Mouse (Mus musculus): ENCODE measurements at regions not wholly inside any gene's neighbourhood (a gene's known extent, or its start where the extent isn't known, plus 50 kb on each side); places are given as distances from the start of the nearest gene placed in this dataset.

DNA sequence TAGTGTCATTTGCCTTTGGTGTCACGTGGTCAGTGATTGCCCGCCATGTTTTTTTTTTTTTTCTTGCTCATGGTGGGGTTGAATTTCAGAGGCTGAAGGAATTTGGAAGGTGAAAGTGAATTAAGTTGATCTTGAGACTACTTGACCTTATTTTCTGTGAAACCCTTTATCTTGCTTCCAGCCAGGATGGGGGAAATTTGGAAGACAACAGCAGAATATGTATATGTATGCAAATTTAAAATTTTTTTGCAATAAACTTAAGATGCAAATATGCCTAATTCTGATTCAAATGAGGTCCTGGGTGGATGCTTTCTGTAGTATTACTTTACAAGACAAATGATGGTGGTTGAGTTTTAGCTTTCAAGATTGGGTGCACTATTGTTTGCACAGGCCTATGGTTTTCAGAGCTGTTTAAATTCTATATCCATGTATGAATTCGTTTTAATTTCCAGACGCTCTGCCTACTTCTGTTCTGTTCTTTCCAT lies 315.6 kb downstream of the Bckdhb start:
- H3K4me3 ChIP-seq (ENCODE audit: low read depth, low read length): no peak overlapping the region
- 93% methylated on average over 4 of the region's 4 CpGs for WGBS
- H3K27me3 ChIP-seq (replicated peaks; ENCODE audit: control insufficient read depth, insufficient read depth, low read length): no peaks in the 10 kb centered on the region
- H3K36me3 ChIP-seq (ENCODE audit: control insufficient read depth, insufficient read depth, low read length): no peaks in the 10 kb centered on the region
- no peak overlapping the region for H3K9ac ChIP-seq (ENCODE audit: low read length)
- no peaks in the 10 kb centered on the region for H3K9me3 ChIP-seq (replicated peaks; ENCODE audit: control insufficient read depth, low read length)
- no peak overlapping the region for H3K4me2 ChIP-seq (ENCODE audit: low read length)
- H3K27ac ChIP-seq (ENCODE audit: low read depth, low read length): no peak overlapping the region
- no peaks in the 10 kb centered on the region for H3K4me1 ChIP-seq (ENCODE audit: control insufficient read depth, insufficient read depth, low read length)
- ATAC-seq (no peak), DNase-seq (ENCODE audit: low spot score) (no peak)

DNA sequence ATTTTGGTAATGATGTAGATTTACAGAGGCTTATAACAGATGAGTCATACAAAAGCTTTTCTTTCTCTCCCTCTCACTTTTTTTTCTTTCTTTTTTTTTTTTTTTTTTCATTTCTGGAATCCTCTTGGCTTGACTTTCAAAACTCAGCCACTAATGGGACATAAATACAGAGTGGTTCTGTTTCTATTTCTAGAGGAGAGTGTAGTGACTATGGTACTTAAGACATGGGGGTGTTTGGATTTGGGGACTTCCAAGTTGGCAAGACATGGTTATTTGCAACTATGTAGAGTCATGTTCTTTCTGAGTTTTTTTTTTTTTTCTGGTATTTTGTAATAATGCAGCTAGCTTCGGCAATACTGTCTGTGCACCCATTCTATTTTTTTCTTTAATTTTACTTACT lies 324.8 kb downstream of the Bckdhb start:
- Histone ChIP-seq H3K27ac (ENCODE audit: low read depth, low read length) (no peak overlapping the region), H3K4me3 (ENCODE audit: low read depth, low read length) (no peak overlapping the region), H3K36me3 (ENCODE audit: control insufficient read depth, insufficient read depth, low read length) (no peaks in the 10 kb centered on the region), H3K4me1 (ENCODE audit: control insufficient read depth, insufficient read depth, low read length) (peaks cover 9% of the 10 kb centered on the region), H3K27me3 (replicated peaks; ENCODE audit: control insufficient read depth, insufficient read depth, low read length) (no peaks in the 10 kb centered on the region), H3K9ac (ENCODE audit: low read length) (no peak overlapping the region), H3K9me3 (replicated peaks; ENCODE audit: control insufficient read depth, low read length) (no peaks in the 10 kb centered on the region), H3K4me2 (ENCODE audit: low read length) (no peak overlapping the region)
- WGBS: 95% methylated on average over 1 of the region's 1 CpGs
- DNase-seq (ENCODE audit: low spot score): no peak
- ATAC-seq: no peak

DNA sequence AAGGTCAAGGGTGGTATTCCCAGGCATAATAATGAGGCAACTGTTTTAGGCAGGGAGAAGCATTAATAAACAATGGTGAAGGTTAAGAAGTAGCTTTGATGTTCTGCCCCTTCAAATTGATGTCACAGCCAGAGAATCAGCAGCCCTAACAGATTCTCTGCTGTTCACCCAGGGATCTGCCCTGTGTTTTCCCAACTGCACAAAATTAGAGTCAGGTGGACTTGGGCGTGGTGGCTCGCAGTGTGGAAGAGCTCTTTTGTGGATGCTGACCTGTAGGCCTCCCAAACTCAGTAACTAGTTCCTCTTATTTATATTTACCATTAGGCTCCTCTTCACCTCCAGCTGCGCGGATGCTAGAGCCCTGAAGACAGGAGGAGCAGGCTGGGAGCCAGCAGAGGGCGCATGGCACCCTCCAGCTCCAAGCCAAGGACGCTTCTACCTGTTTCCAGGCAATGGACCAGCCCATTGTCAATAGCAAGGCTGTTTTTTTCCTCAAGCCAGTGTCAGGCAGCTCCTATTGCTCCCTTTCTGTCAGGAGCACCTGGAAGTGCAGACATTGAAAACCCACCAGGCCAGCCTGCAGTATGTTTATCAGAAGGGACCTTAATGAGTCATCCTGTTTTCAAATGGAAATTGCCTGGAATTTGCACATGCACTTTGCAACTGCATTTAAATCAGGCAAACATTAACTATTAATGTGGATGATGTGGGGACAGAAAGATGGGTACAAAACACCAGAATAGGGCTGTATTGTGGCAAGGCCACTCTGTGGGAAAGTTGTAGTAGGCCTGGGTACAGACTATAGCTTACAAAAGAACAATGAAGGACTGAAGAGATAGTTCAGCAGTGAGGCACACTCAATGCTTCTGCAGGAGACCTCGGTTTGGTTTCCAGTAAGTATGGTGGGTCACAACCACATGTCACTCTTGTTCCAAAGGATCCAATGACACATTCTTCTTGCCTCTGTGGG lies 328.4 kb downstream of the Bckdhb start:
- H3K36me3 ChIP-seq (ENCODE audit: control insufficient read depth, insufficient read depth, low read length): no peaks in the 10 kb centered on the region
- ATAC-seq (peak; percentile 89), DNase-seq (ENCODE audit: low spot score) (peak; percentile 79)
- H3K4me3 ChIP-seq (ENCODE audit: low read depth, low read length): no peak overlapping the region
- H3K27me3 ChIP-seq (replicated peaks; ENCODE audit: control insufficient read depth, insufficient read depth, low read length): no peaks in the 10 kb centered on the region
- H3K9me3 ChIP-seq (replicated peaks; ENCODE audit: control insufficient read depth, low read length): no peaks in the 10 kb centered on the region
- 0 out of 2 replicates have a peak overlapping the region, but pooled peaks have one; percentile 9 for H3K27ac ChIP-seq (ENCODE audit: low read depth, low read length)
- no peak overlapping the region for H3K4me2 ChIP-seq (ENCODE audit: low read length)
- WGBS: 18% methylated on average over 7 of the region's 7 CpGs
- H3K9ac ChIP-seq (ENCODE audit: low read length): no peak overlapping the region
- peaks cover 9% of the 10 kb centered on the region for H3K4me1 ChIP-seq (ENCODE audit: control insufficient read depth, insufficient read depth, low read length)

DNA sequence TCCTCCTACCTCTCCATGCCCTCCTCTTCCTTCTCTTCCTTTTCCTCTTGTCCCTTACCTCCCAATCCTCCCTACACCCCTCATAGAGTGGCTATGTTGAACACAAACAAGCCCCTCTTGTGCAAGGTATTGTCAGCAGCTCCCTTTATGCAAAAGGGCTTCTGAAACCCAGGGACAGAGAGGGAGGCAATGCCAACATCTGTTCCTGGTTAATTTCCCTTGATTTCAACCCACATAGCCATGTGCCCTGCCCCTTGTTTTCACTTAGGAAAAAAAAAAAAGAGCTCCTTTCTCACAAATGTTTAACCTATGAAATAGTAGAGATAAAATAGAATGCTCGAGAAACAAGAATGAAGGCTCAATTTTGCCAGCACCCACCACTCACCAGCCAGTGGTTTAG lies 333.5 kb downstream of the Bckdhb start:
- DNase-seq (ENCODE audit: low spot score) (no peak), ATAC-seq (no peak)
- WGBS: 75% methylated on average over 1 of the region's 1 CpGs

DNA sequence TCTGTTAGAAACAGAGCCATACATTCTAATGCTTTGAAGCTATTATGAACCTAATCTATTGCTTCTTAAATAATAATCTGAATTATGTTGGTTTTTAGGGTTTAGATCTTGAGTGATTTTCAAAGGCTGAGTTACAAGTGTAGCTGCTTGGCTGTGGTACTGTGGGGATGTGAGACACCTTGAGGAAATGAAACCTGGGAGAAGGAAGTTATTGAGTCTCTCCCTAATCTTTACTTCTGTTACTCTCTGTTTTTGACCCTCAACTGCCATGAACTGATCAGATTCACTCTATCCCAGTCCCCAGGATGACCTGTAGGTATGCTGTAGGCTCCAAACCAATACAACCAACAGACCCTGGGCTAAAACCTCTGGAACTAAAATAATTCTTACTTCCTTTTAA lies 334.8 kb downstream of the Bckdhb start:
- Histone ChIP-seq H3K27ac (ENCODE audit: low read depth, low read length) (no peak overlapping the region), H3K36me3 (ENCODE audit: control insufficient read depth, insufficient read depth, low read length) (no peaks in the 10 kb centered on the region), H3K9me3 (replicated peaks; ENCODE audit: control insufficient read depth, low read length) (no peaks in the 10 kb centered on the region), H3K27me3 (replicated peaks; ENCODE audit: control insufficient read depth, insufficient read depth, low read length) (no peaks in the 10 kb centered on the region), H3K4me1 (ENCODE audit: control insufficient read depth, insufficient read depth, low read length) (no peaks in the 10 kb centered on the region), H3K4me2 (ENCODE audit: low read length) (no peak overlapping the region), H3K4me3 (ENCODE audit: low read depth, low read length) (no peak overlapping the region), H3K9ac (ENCODE audit: low read length) (no peak overlapping the region)
- DNase-seq (ENCODE audit: low spot score) (no peak), ATAC-seq (no peak)

More for the DNA sequence above, 333.5 kb downstream of the Bckdhb start:
- Histone ChIP-seq H3K9ac (ENCODE audit: low read length) (no peak overlapping the region), H3K9me3 (replicated peaks; ENCODE audit: control insufficient read depth, low read length) (no peaks in the 10 kb centered on the region), H3K27me3 (replicated peaks; ENCODE audit: control insufficient read depth, insufficient read depth, low read length) (no peaks in the 10 kb centered on the region), H3K36me3 (ENCODE audit: control insufficient read depth, insufficient read depth, low read length) (no peaks in the 10 kb centered on the region), H3K27ac (ENCODE audit: low read depth, low read length) (no peak overlapping the region), H3K4me3 (ENCODE audit: low read depth, low read length) (no peak overlapping the region), H3K4me2 (ENCODE audit: low read length) (no peak overlapping the region), H3K4me1 (ENCODE audit: control insufficient read depth, insufficient read depth, low read length) (peaks cover 2% of the 10 kb centered on the region)

DNA sequence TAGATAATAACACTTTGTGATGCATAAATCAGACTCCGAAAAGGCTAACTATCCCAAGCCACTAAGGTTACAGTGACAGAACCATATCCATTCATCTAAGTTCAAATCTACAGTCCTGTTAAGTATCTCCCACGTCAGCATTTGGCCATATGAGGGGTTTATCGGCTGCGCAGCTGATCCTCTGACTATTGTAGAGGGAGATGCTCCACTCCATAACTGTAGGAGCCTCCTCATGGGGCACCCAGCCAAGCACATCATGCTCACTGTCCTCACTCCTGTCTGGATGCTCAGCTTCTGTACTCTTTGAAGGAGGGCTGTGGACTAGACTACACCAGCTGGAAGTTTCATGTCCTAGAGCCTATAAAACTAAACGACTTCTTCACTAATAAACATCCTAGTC lies 337.2 kb downstream of the Bckdhb start:
- Histone ChIP-seq H3K4me3 (ENCODE audit: low read depth, low read length) (no peak overlapping the region), H3K4me1 (ENCODE audit: control insufficient read depth, insufficient read depth, low read length) (no peaks in the 10 kb centered on the region), H3K4me2 (ENCODE audit: low read length) (no peak overlapping the region), H3K9me3 (replicated peaks; ENCODE audit: control insufficient read depth, low read length) (no peaks in the 10 kb centered on the region), H3K36me3 (ENCODE audit: control insufficient read depth, insufficient read depth, low read length) (no peaks in the 10 kb centered on the region), H3K27ac (ENCODE audit: low read depth, low read length) (no peak overlapping the region), H3K9ac (ENCODE audit: low read length) (no peak overlapping the region), H3K27me3 (replicated peaks; ENCODE audit: control insufficient read depth, insufficient read depth, low read length) (no peaks in the 10 kb centered on the region)
- ATAC-seq: no peak
- DNase-seq (ENCODE audit: low spot score): no peak
- WGBS: 85% methylated on average over 5 of the region's 5 CpGs

DNA sequence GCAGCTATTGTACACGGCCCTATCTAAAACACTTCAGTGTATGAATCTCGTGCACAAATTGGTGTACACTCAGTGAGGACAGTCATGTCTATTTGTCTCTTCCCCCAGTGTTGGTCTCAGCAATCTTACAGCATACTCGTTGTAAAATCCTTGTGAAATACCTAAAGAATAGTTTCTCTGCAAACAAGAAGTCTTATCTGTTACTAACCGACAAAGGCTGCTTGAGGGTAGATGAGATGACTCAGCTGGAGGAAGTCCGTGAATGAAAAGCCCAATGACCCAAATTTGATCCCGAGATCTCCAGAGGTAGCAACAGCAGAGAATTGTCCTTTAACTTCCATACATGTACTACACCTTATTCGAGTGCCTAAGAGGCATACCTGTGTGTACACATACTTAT lies 342.0 kb downstream of the Bckdhb start:
- Histone ChIP-seq H3K9ac (ENCODE audit: low read length) (no peak overlapping the region), H3K4me2 (ENCODE audit: low read length) (no peak overlapping the region), H3K27me3 (replicated peaks; ENCODE audit: control insufficient read depth, insufficient read depth, low read length) (no peaks in the 10 kb centered on the region), H3K36me3 (ENCODE audit: control insufficient read depth, insufficient read depth, low read length) (no peaks in the 10 kb centered on the region), H3K9me3 (replicated peaks; ENCODE audit: control insufficient read depth, low read length) (no peaks in the 10 kb centered on the region), H3K4me1 (ENCODE audit: control insufficient read depth, insufficient read depth, low read length) (no peaks in the 10 kb centered on the region), H3K4me3 (ENCODE audit: low read depth, low read length) (no peak overlapping the region), H3K27ac (ENCODE audit: low read depth, low read length) (no peak overlapping the region)
- ATAC-seq: no peak
- 79% methylated on average over 7 of the region's 7 CpGs for WGBS
- DNase-seq (ENCODE audit: low spot score): no peak

DNA sequence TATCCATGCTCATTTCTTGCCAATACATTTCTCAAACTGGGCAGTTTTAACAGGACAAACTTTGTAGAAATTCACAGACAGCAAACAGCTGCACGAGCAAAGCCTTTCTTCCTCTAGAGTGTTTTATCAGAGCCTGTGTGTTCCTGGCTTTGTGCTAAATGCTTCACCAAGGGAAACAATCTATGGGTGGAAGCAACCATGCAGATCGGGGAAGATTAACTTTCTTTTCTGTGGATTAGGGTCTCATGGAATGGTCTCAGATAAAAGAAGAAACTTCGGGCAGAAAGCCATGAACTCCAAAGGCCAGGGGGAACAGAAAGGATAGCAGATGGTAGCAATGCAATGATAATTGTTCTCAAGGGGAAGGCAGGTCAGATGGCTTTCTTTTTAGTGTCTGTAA lies 349.7 kb downstream of the Bckdhb start:
- H3K9me3 ChIP-seq (replicated peaks; ENCODE audit: control insufficient read depth, low read length): no peaks in the 10 kb centered on the region
- no peaks in the 10 kb centered on the region for H3K27me3 ChIP-seq (replicated peaks; ENCODE audit: control insufficient read depth, insufficient read depth, low read length)
- no peak overlapping the region for H3K4me3 ChIP-seq (ENCODE audit: low read depth, low read length)
- ATAC-seq (no peak), DNase-seq (ENCODE audit: low spot score) (no peak)
- H3K4me2 ChIP-seq (ENCODE audit: low read length): no peak overlapping the region
- no peaks in the 10 kb centered on the region for H3K36me3 ChIP-seq (ENCODE audit: control insufficient read depth, insufficient read depth, low read length)
- no peak overlapping the region for H3K27ac ChIP-seq (ENCODE audit: low read depth, low read length)
- H3K9ac ChIP-seq (ENCODE audit: low read length): no peak overlapping the region
- peaks cover 3% of the 10 kb centered on the region; the same call in 1 of the 2 replicates for H3K4me1 ChIP-seq (ENCODE audit: control insufficient read depth, insufficient read depth, low read length)
- WGBS: 37% methylated on average over 3 of the region's 3 CpGs

DNA sequence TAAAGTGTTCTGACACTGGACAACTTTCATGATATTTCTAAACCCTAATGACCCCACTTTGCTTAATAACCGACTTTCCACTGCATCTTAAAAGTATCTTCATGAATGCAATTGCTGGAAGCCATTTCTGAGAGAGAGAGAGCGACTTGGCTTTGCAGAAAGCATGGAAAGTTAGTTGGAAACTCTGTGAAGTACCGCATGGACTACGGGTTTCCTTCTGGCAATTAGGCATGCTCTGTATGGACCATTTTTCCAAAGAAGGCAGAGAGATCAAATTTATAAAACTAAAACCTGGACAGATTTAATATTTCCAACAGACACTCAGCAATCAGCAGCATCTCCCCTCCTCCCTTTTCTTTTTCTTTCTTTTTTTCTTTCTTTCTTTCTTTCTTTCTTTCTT lies 353.4 kb downstream of the Bckdhb start:
- H3K27me3 ChIP-seq (replicated peaks; ENCODE audit: control insufficient read depth, insufficient read depth, low read length): no peaks in the 10 kb centered on the region
- peak; percentile 33; the same call in 1 of the 2 replicates for ATAC-seq
- no peaks in the 10 kb centered on the region for H3K36me3 ChIP-seq (ENCODE audit: control insufficient read depth, insufficient read depth, low read length)
- H3K27ac ChIP-seq (ENCODE audit: low read depth, low read length): 0 out of 2 replicates have a peak overlapping the region, but pooled peaks have one; percentile 35
- peaks cover 3% of the 10 kb centered on the region; the same call in 1 of the 2 replicates for H3K4me1 ChIP-seq (ENCODE audit: control insufficient read depth, insufficient read depth, low read length)
- H3K4me3 ChIP-seq (ENCODE audit: low read depth, low read length): no peak overlapping the region
- 11% methylated on average over 4 of the region's 4 CpGs for WGBS
- H3K4me2 ChIP-seq (ENCODE audit: low read length): no peak overlapping the region
- H3K9ac ChIP-seq (ENCODE audit: low read length): no peak overlapping the region
- DNase-seq (ENCODE audit: low spot score): peak; percentile 52
- no peaks in the 10 kb centered on the region for H3K9me3 ChIP-seq (replicated peaks; ENCODE audit: control insufficient read depth, low read length)
